Mouse (Mus musculus): Measurements from ENCODE around the gene Nap1l5.
"Not testable (repeated sequence)": the region's sequence is repeated elsewhere in the genome, so short reads cannot be mapped to it uniquely, and the experiment has no call there.

Gene Nap1l5

DNA sequence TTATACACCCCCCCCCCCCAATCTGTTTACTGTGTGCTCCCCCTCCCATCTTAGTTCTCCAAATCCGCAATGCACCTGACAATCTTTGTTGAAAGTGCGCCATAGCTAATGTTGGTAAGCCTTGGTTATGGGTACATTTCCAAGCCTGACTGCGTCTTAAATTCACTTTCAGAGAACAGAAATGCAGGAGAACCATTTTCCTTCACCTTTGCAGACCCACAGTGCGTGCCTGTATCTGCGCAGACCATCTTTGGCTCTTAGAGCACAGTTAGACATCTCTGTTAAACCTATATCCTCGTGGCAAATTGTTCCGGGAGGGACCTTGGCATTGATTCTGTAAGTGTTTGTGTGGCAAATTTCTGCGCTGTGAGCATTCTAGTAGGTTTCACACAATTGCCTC is 460 bp upstream of the Nap1l5 start:
- no peak for DNase-seq (ENCODE audit: low read depth, low spot score)

DNA sequence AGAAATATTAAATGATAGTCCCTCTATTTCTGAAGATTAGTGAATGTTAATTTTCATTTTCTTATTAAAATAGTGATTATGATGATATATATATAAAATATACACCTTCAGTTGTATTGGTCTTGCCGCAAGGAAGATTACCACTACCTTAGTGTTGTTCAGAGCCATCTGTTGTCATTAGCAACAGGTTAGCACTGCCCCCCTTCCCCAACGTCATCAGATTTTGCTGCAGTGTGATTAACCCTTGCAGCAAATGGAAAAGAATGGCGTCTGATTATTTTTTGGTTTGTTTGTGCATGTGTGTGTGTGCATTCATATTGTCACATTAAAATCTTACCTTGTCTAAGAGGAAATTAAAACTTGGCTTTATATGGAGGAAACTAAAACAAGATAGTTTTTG is 2.3 kb downstream of the Nap1l5 start:
- DNase-seq (ENCODE audit: low read depth, low spot score), result no peak

DNA sequence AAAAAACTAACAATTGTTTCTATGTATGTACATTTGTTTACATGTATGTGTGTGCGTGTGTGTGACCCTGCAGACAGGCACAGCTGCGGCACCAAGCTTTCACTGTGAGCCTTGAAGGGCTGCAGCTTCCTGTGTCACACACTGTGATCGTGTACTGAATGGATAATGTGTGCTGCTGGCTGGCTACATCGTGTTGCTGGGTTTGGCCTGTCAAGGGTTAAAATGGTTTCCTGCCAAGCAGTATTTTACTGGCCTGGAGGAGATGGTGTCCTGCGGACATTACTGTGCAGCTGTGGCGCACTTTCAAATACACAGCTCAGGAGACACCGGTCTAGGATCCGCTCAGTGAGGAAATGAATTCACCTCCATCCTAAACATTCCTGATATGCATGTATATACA is 3.7 kb downstream of the Nap1l5 start:
- DNase-seq (ENCODE audit: low read depth, low spot score), result no peak

DNA sequence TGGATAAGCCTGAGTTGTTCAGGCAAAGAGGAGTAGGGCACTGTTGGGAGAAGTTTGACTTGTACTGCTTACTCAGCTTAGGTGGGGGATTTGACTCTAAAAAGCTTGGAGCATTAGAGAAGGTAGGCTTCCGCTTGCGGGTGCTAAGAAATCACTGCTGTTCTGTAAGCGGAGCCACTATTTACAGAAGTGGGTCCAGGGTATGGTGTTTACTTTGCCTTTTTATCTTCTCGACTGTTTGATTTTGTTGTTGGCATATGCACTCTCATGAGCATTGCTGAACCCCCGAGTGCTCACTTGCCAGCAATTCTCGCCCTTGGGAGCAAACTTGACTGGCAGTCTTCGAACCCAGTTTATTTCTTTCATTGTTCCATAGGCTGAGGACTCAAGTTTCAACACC is 6.3 kb downstream of the Nap1l5 start:
- no peak for DNase-seq (ENCODE audit: low read depth, low spot score)

DNA sequence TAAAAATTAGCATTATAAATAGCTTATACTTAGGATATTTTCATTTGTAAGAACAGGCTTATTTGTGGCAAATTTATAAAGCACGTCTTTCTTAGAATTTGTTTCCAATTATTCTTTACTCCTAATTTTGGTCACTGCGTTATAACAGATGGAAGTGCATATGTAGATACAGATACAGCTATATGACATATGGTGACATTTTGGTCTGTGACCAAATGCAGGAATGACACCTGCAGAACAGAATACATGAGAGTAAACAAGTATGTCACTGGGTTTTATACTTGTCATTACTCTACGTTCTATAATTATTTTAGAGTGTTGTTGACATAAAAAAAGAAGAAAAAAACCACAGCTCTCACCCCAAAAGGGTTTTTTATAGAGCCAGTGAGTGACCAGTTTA is 7.8 kb downstream of the Nap1l5 start:
- DNase-seq (ENCODE audit: low read depth, low spot score), result no peak

DNA sequence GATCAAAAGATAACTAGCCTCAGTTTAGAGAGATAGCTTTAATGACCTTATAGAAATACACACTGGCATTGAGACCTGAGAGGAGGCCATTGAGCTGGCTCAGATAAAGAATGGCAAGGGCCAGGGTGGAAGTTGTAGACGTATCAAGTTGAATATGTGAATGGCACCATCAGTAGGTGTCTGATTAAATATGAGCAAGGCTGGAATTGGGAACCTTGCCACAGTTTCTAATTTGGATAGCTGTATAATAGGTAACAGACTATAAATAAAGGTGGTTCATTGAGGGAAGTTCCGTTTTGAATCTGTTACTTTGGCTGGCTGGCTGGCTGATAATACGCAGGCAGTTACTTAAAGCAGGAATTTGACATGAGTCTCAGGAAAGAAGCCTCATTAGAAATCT is 10.2 kb downstream of the Nap1l5 start:
- no peak for DNase-seq (ENCODE audit: low read depth, low spot score)

DNA sequence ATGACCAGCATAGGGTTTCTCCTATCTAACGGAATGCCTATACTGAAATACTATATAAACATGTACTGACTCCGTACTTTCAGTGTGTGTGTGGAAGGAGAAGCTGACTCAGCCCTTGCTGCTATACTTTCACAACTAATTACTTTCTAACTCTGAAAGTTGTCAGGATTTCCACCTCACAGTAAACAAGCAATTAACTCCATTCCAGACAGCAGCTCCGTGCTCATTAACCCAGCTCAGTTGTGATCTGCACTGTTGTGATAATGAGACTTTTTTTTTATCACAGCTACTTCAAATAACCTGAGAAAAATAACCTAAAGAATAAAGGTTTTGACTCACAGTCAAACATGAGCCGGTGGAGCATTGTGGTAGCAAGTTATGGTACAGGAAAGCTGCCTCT is 11.9 kb downstream of the Nap1l5 start:
- no peak for DNase-seq (ENCODE audit: low read depth, low spot score)

DNA sequence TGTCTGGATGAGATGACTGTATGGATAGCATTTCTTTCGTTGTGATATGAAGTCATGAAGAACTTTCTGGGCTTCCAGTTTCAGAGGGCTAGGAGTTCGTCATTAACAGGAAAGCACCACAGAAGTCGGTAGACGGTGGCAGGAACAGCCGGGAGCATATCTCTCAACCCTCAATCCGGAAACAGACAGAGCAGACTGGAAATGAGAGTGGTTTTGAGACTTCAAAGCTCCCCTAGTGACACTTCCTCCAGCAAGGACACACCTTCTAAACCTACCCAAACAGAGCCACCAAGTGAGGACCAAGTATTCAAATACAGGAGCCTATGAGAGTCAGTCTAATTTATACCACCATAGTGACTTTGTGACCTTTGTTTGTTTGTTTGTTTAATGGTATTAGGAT is 13.6 kb downstream of the Nap1l5 start:
- no peak for DNase-seq (ENCODE audit: low read depth, low spot score)

DNA sequence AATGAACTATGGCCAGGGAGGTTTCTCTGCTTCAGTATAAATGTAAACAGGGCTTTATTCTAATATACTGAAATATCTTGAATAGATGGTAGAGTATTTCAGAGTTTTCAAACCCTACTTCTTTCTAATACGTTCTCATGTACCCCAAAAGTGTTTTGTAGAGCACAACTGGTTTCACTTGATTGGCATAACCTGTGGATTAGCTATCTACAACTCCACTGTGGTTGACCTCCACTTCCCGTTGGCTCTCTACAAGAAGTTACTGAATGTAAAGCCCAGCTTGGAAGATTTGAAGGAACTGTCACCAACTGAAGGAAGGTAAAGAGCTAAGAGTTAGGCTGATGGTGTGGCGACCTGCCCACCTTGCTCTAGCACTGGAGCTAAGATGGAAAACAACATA is 17.0 kb downstream of the Nap1l5 start:
- DNase-seq (ENCODE audit: low read depth, low spot score), result no peak

DNA sequence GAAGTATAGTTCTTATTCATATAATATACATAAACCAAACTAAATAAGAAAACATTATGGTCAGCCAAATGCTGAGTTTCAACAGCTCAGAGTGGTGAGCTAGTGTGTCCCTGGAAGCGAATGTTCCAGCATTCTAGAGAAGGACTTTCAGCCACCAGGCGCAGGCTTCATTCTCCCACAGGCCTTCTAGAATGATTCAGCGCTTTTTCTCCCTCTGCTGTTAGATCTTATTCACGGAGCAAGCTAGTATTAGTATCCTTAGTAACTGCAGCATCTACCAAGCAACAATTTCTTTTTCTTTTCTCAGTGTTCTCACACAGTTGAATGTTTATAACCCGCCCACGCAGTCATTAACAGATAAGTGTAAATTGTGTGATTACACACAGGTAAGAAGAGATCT is 24.6 kb downstream of the Nap1l5 start:
- no peak for DNase-seq (ENCODE audit: low read depth, low spot score)

DNA sequence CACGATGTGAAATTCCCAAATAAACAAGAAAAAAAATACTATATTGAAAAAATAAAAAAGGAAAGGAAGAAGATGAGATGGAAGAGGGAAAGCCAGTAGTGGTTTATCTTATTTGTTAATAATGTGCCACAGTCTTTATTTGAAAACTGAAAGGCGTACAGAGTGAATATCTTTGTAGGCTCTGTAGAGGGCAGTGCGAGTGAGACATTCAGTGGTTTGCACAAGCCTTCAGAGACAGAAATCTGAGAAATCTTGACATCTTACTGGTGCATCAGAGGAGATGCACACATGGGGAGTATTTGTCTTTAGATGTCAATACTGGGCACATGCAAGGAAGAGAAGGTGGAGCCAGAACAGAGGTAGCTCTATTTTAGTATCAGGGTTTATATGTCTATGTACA is 25.5 kb downstream of the Nap1l5 start:
- no peak for DNase-seq (ENCODE audit: low read depth, low spot score)

DNA sequence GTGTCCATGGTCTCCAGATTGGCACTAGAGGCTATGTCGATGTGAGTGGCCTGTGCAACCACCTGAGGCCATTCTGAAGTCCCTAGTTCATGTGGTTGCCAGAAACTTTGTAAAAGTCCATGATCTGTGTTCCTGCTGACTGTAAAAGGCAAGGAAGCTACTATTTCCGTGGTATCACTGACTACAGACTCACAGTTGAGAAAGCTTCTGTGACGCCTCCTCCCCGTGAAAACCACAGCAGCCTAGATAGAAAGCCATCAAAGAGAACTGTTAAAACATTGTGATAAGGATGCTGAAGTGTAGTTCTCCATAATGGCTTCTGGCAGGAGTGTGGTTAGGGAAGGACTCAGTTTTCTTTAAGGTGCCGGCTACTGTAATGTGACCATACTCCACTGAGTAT is 26.0 kb downstream of the Nap1l5 start:
- DNase-seq (ENCODE audit: low read depth, low spot score), result no peak

DNA sequence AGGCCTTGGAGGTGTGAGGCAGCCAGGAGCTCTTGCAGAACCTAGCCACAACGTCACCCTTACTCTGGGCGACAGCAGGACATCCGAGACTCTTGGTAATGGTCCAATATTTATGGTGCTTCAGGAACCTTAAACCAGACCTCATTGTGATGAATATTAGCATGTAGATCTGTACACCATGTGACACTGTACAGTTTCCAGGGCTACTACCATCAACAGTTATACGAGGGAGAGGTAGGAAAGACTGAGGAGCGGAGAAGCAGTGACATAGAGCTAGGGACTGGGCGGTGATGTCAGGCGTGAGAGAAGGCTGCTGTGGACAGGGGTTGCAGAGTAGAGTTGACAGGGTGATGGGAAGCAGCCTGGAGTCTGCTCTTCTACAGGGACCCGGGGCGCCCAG is 26.9 kb downstream of the Nap1l5 start:
- DNase-seq (ENCODE audit: low read depth, low spot score), result no peak

DNA sequence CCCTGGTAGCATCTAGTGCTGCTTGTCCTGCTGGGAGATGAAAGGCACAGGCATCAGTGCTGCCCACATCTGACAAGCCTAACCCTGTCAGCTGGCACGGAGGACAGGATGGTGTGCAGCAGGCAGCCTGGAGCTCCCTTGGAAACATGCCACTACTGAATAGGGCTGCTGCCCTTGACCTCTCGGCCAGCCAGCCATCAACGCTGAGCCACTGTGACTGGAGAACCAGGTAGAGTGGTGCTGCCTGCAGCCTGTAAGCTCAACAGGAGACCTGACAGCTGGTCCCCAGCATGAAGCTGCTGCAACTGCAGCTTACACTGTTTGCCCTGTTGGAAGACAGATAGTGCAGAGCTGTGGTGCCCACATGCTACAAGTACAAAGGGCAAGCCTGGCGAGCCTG is 27.3 kb downstream of the Nap1l5 start:
- no peak for DNase-seq (ENCODE audit: low read depth, low spot score)

DNA sequence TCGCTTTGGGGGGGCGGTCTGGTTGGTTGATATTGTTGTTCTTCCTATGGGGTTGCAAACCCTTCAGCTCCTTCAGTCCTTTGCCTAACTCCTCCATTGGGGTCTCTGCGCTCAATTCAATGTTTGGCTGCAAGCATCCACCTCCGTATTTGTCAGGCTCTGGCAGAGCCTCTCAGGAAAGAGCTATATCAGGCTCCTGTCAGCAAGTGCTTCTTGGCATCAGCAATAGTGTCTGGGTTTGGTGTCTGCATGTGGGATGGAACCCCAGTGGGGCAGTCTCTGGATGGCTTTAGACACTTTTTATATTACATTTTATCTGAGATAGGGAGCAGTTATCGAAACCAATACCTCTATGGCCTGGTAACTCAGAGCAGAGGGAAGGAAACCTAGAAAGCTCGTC is 39.0 kb downstream of the Nap1l5 start:
- DNase-seq (ENCODE audit: low read depth, low spot score), result not testable (repeated sequence)

DNA sequence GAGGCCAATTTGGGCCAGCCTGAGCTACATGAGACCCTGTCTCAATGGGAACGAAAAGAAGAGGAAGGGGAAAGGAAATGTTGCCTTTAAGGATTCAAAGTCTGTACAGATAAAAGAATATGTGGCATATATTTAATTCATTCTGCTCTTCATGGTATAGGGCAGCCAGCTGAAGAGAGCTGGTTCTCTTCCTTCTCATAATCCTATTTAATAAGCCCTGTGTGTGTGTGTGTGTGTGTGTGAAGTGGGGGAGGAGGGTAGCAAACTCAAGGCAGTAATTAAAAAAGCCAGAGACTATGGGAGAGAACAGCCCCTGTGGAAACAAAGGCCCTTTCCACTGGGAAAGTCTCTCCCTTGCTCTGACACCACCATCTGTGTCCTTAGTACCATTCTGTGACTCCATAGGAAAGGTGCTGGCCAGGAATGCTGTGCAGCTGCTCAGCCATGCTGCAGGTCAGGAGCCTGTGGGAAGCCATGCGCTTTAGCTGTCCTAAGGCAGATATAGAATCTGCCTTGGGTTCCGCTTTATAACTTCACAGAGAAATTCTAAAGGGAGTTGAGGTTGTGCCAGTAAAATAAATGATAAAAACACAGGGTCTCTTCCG is 43.1 kb downstream of the Nap1l5 start:
- DNase-seq (ENCODE audit: low read depth, low spot score), result peak; percentile 29

DNA sequence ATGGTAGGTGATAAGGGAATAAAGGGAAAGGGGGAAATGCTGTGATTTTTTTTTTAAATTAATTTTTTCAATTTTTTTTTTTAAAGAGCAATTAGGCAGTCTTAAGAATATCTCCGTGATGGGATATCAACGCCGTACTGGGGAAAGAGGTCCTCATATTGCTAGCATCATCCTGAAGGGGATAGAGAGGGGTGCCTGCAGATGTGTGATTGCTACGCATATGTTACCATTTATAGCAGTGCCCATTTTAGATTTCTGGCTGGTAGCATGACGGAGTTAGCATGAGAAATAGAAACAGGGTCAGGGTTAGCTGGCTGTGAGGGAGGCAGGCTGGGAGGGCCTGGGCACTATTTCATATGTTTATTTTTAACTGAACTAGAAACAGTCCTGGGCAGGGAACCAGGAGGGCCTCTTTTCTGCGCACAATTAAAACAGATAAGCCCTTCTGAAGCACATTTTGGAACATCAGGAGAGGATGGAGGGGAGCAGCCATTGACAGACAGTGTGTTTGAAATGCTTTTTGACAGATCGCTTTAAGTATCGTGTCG is 44.4 kb downstream of the Nap1l5 start:
- no peak for DNase-seq (ENCODE audit: low read depth, low spot score)

DNA sequence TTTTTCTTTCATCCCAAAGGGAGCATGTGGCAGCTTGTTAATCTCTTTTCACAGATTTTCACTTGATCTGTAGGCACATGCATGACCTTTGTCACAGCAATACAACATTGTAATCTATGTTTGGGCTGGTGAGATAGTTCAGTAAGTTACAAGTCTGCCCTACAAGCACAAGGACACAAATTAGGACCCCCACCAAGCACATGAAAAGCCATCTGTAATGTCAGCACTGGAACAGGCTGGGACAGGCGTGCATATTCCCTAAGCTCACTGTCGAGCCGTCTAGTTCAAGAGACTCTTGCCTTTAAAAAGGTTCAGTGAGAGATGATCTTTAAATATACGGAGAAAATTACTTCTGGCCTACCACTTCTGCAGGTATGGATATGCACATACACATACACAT is 47.4 kb downstream of the Nap1l5 start:
- DNase-seq (ENCODE audit: low read depth, low spot score), result no peak

DNA sequence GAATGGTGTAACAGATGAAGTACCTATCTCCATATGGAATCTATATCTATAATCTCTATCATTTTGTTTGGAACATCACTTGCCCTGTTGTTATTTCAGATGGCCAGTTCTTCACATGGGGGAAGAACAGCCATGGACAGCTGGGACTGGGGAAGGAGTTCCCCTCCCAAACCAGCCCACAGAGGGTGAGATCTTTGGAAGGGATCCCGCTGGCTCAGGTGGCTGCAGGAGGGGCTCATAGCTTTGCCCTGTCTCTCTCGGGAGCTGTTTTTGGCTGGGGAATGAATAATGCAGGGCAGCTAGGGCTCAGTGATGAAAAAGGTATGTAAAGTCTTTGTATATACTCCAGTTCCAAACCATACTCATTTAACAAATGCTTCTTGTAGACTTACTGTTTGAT is 50.4 kb downstream of the Nap1l5 start:
- no peak for DNase-seq (ENCODE audit: low read depth, low spot score)

DNA sequence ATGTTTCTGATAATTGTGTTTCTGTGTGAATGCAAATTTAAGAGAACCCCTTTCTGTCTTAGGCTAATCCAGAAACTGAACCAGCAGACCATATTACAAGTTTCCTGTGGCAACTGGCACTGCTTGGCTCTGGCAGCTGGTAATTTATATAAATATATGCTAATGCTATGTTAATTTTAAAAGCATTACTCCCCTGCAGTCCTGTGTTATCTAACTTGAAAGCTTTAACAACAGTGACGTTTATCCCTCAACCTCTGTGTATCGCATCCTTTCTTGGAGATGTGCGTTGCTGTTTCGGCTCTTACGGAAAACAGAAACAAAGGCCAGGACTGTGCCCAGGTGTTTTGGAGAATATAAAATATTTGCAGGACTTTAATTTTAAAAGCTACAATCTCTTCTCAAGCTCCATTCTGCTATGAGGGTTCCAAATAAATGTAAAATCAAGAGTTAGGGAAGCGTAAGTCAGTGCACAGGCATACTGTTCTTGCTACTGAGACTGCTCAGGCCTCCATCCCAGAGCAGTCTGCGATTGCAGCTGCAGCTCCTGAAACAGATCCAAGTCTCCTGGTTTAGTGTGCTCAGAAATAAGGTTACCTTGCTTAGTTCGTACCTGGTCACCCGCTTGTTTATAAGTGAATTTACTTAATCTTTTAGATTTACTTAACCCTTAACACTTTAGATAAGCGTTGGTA is 51.1 kb downstream of the Nap1l5 start:
- no peak for DNase-seq (ENCODE audit: low read depth, low spot score)
